Mouse (Mus musculus): ENCODE measurements at regions not wholly inside any gene's neighbourhood (a gene's known extent, or its start where the extent isn't known, plus 50 kb on each side); places are given as distances from the start of the nearest gene placed in this dataset.

DNA sequence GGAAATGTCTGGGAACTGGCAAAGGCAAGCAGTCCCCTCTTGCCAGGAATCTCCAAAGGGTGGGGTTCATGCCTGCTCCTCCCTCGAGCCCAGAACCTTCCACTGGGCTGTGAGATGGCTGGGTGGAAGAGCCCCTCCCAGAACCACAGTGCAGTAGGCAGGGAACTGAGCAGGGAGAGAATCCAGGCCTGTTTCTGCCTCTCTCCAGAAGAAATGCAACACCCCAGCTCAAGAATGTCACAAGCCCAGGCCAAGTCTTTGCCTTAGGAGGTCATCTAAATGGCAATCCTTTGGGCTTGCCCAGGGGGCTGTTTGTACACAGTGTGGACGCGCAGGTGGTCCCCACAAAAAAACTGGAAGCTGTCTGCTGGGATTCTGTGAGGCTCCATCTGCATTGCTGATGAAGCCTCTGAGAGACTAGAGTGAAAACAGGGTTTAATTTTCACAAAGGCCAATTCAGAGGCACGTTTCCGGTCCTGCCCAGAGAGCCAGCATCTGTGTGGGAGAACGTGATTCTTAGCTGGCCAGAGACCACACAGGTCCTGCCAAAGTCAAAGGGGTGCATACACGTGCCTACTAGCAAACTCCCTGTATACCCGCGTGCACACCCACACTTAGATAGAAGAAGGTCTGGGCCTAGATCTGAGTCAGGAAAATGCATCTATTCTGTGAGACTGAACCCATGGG is 129.0 kb downstream of the Hmg20a start:
- peak; percentile 52 to 73 for DNase-seq

GRCm38 (mm10) chr9:56549774-56550173 is 131.4 kb downstream of the Hmg20a start:
- DNase-seq, result peak; percentile 57 to 66

- no peak for DNase-seq
These were observed 131.8 kb downstream of the Hmg20a start for GRCm38 (mm10) chr9:56550178-56550577.

GRCm38 (mm10) chr9:56551376-56552186 is 133.2 kb downstream of the Hmg20a start:
- DNase-seq, result no peak

DNA sequence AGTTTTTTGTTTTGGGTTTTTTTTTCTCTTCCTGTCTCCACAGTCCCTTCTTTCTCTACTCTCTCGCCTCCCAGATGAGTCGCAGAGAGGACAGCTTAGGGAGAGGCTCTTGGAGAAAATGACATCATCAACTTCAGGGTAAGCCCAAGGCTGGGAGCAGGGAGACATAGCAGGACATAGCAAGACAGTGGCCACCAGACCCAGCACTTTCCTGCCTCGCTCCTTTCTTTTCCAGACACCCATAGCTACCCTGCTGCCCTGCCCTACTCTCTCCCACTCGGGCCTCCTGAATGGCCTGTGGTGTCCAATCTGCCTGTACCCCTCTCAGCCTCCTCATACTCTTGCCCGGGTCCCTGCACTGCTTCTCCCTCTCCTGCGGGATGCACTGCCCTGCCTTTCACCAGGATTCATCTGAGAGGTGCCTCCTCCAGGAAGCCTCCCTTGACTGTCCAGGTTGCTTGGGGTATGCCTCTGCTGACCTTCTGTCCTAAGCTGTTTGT is 133.8 kb downstream of the Hmg20a start:
- DNase-seq, result no peak

DNA sequence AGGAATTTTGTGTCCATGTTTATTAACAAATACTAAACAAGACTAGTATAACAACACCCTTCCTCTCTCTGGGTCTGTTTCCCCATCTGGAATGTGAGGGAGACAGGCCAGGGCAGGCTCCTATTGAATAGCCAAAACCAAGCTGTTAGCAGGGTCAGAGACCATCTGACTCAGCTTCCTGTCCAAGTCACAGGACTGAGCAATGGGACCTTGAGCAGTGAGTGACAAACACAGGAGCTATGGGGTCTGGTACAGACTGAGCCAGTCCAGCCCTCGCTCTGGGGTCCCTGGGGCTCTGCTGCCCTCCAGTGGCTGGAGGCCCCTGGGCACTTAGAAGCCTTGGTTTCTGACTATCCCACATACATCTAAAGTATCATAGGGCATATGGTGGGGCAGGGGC is 134.4 kb downstream of the Hmg20a start:
- peak; percentile 89 to 92 for DNase-seq

GRCm38 (mm10) chr9:56553626-56554025 is 135.2 kb downstream of the Hmg20a start:
- DNase-seq, result no peak

GRCm38 (mm10) chr9:56554096-56554495 is 135.7 kb downstream of the Hmg20a start:
- DNase-seq, result no peak

GRCm38 (mm10) chr9:56559618-56560144 is 141.3 kb downstream of the Hmg20a start:
- DNase-seq, result no peak

DNA sequence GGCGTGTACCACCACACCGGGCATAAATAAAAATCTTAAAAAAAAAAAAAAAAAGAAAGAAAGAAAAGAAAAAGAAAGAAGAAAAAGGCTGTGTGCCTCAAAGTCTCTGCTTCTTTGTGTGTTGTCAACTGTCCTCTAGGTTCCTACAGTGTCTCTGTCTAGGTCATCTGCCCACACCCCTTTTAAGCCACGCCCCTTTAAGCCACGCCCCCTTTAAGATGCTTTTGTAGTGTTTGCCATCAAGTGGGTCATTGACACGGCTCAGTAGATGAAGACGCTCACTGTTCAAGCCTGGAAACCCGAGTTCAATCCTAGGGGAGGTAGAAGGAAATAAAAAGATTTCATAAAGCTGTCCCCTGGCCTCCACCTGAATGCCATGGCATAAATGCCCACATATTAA is 144.0 kb downstream of the Hmg20a start:
- no peak for DNase-seq

DNA sequence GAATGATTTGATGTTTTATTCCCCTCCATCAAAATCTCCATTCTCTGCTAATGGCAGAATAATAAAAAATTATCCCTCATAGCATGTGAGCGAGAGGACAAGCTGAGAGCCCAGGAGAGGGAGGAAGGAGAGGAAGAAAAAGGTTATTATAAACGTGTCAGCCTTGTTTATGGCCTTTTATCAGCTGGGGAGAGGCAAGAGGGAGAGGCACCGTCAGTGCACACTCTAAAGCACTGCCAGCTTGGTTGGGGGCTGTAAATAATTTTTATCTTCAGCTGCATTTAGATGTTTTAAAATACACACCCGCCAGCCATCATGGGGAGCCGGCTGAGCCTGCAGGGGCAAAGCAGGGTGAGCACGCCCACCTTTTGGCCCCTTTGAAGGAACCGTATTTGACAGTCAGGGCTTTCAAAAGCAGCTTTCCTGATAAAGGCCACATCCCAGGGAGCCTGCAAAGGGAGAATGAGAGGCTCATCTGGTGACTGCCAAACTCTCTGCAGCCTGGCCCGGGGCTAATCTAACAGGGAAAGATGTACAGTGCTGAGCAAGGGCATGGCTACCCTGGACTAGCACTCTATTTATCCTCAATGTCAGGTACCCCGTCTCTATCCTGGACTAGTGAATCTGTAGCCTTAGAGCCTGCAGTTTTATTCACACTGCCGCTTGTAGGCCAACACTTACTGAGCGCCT is 145.8 kb downstream of the Hmg20a start:
- DNase-seq, result no peak

Measured in heart, adult 18-20 months (tissue).